Mouse (Mus musculus) spleen, adult 12 weeks (tissue): ENCODE measurements around the gene Btbd9.
"Not testable (repeated sequence)": the region's sequence is repeated elsewhere in the genome, so short reads cannot be mapped to it uniquely, and the experiment has no call there.

Experiments used
- DNase-seq: peaks from one replicate; pipeline ENCODE4 v3.0.0; 2022; ENCODE audit warnings: low spot score

Gene Btbd9

GRCm38 (mm10) chr17:30575941-30576773 is at the start of gene Btbd9:
TSS of gene Btbd9 (minus strand) at chr17:30576488.
- DNase-seq, result peak; percentile 89

- not testable (repeated sequence) for DNase-seq
These were observed 47.8 kb upstream of the Btbd9 start, which contains the start of gene Dnah8 for GRCm38 (mm10) chr17:30624132-30624531. TSS of gene Dnah8 (plus strand) at chr17:30624354.

GRCm38 (mm10) chr17:30623200-30623599 is 46.9 kb upstream of the Btbd9 start:
- DNase-seq, result no peak

GRCm38 (mm10) chr17:30621450-30621849 is 45.2 kb upstream of the Btbd9 start:
- DNase-seq, result no peak

- DNase-seq, result no peak
These were observed 44.3 kb upstream of the Btbd9 start for GRCm38 (mm10) chr17:30620548-30620947.

GRCm38 (mm10) chr17:30619153-30619552 is 42.9 kb upstream of the Btbd9 start:
- DNase-seq, result no peak

- DNase-seq, result no peak
These were observed 42.0 kb upstream of the Btbd9 start for GRCm38 (mm10) chr17:30618136-30618891.

- no peak for DNase-seq
These were observed 39.9 kb upstream of the Btbd9 start for GRCm38 (mm10) chr17:30616203-30616602.

GRCm38 (mm10) chr17:30613350-30613749 is 37.1 kb upstream of the Btbd9 start:
- no peak for DNase-seq

GRCm38 (mm10) chr17:30612075-30612859 is 36.0 kb upstream of the Btbd9 start:
- DNase-seq, result peak; percentile 93

GRCm38 (mm10) chr17:30611221-30612074 is 35.2 kb upstream of the Btbd9 start:
- DNase-seq, result peak; percentile 21

GRCm38 (mm10) chr17:30610739-30611138 is 34.5 kb upstream of the Btbd9 start:
- DNase-seq, result no peak

- no peak for DNase-seq
These were observed 33.7 kb upstream of the Btbd9 start for GRCm38 (mm10) chr17:30609980-30610307.

- peak; percentile 38 for DNase-seq
These were observed 33.2 kb upstream of the Btbd9 start for GRCm38 (mm10) chr17:30609305-30609979.

- DNase-seq, result no peak
These were observed 31.7 kb upstream of the Btbd9 start for GRCm38 (mm10) chr17:30607909-30608495.

GRCm38 (mm10) chr17:30607330-30607729 is 31.0 kb upstream of the Btbd9 start:
- no peak for DNase-seq

- no peak for DNase-seq
These were observed 30.4 kb upstream of the Btbd9 start for GRCm38 (mm10) chr17:30606634-30607081.

GRCm38 (mm10) chr17:30606206-30606605 is 29.9 kb upstream of the Btbd9 start:
- no peak for DNase-seq

- no peak for DNase-seq
These were observed 28.7 kb upstream of the Btbd9 start for GRCm38 (mm10) chr17:30605001-30605400.

GRCm38 (mm10) chr17:30604296-30604695 is 28.0 kb upstream of the Btbd9 start:
- DNase-seq, result no peak
